Mouse (Mus musculus) frontal cortex, adult 2 months (tissue): ENCODE results near the gene Phb. TPM values are rescaled to one million over a fixed set of nuclear protein-coding genes. Genes with fewer than 3 reads are reported as not detected.

Experiments
- DNase-seq, 2 experiments: peaks; one replicate each; pipeline ENCODE4 v3.0.0; 2022; ENCODE audit warnings: low spot score in 1 of 2; ENCODE audit errors: extremely low spot score in 1 of 2
- polyA plus RNA-seq: library from polyadenylated mRNA; depleted of rRNA; stranded (reverse); fragments of >200 nt; gene quantifications from 2 replicates; pipeline ENCODE4 v1.2.3, GENCODE M21; 2012; rRNA removed

The Phb gene
- polyA plus RNA-seq, 1 experiment, result 143 TPM

- DNase-seq, result no peak
Observed at GRCm38 (mm10) chr11:95709534-95710040, 42.8 kb downstream of the Phb start.

GRCm38 (mm10) chr11:95710478-95710877 lies 43.7 kb downstream of the Phb start:
- DNase-seq, result no peak

GRCm38 (mm10) chr11:95712085-95712562 lies 45.4 kb downstream of the Phb start:
- DNase-seq, result peak in 1 of 2 experiments; percentile 35

DNA sequence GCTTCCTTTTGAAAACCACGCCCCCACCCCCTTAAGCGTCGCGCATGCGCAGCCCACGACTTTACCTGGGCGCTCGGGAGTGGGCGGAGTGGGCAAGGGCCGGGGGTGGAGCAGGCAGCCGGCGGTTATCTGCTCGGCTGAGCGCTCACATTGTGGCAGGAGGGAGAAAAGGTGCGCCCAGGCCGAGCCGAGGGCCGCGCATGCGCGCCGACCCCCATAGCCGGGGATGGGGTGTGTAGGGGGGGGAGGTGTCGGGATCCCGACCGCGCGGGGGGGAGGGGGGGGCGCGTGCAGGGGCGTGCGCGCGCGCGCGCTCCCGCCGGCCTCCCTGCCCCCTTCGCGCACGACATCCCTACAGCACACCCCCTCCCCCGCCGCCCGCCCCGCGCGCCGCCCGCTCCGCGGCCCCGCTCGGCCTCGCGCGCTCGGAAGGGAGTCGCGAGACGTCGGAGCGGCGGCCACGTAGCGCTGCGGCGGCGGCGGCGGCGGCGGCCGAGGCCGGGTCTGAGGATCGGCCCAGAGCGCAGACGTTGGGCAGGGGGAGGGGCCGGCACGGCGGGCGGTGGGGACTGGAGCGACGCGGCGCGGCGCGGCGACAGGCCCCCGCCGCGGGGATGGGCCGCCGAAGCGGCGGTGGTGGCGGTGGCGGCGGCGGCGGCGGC lies 45.9 kb downstream of the Phb start, which contains the start of gene Zfp652:
Gene Zfp652, plus strand, starts transcription at position 111 of the 662 bp plus-strand sequence.
- peak; percentile 28 to 82 for DNase-seq

DNA sequence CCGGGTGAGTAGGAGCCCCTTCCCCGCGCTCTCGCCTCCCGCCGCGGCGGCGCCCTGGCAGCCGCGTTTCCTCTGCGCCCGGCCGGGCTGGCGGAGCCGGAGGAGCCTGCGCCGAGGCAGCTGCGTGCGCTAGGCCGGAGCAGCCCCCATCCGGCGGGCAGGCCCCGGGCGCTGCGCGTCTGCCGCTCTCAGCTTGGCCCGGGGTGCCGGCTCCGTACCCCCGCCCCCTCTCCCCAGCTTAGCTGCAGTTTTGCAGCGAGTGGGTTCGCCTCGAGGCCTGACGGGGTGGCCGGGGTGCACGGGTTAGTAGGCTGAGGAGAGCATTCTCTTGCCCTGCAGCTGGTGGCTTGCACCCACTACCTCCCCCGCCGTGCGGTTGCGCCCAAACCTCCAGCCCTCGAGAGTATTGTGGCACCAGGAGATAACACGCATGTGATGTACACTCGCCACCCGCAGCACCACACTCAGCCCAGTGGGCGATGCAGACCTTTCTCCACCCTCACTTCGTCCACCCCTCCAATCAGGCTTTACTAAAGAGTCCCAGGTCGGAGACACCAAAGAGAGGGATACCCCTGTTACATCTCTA lies 46.6 kb downstream of the Phb start:
- DNase-seq, result peak in 1 of 2 experiments; percentile 57

DNA sequence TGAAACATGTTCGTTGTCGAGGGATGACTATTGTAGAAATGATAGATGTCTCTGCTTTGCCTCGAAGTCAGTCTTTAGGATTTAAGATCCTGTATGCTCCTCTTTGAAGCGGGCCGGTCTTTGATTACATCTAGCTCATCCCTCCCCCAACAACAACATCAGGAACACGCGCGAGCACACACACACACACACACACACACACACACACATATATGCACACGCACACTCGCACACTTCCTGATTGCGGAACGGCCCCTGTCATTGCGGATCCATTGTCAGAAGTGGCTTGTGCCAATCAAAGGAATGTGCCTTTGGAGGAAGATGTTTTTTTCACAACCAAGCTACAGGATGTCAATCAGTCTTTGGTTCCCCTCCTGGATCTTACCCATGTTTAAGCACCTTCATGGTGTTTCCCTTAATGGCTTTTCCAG lies 47.1 kb downstream of the Phb start:
- DNase-seq, result no peak

DNA sequence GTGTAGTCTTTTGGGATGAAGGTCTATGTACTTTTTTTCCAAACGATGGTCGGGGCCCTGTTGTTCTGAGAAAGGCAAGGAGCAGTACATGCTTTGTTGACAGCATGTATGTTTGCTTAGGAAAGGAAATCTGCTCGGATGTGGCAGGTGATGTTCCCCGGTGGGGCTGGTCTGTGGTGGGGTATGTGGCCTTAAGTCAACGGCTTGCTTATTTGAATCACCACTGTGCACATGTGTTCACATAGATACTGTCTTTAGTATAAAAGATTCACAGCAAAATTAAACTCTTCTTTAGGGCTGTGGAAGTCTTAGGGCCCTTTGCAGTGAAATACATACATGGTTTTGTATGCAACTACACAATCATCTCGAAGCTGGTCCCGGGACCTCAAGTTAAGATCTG lies 47.7 kb downstream of the Phb start:
- DNase-seq, result no peak

- DNase-seq, result peak in 1 of 2 experiments; percentile 45
Observed at GRCm38 (mm10) chr11:95716136-95716535, 49.4 kb downstream of the Phb start.

- DNase-seq, result no peak
Observed at GRCm38 (mm10) chr11:95719356-95719755, 52.6 kb downstream of the Phb start.

- DNase-seq, result no peak
Observed at GRCm38 (mm10) chr11:95723287-95723686, 56.5 kb downstream of the Phb start, which contains the start of gene B130006D01Rik. Gene B130006D01Rik, plus strand, starts transcription at chr11:95723587.

GRCm38 (mm10) chr11:95724466-95724865 lies 57.7 kb downstream of the Phb start:
- no peak for DNase-seq

GRCm38 (mm10) chr11:95726156-95726555 lies 59.4 kb downstream of the Phb start:
- DNase-seq, result no peak

GRCm38 (mm10) chr11:95727947-95728346 lies 61.2 kb downstream of the Phb start:
- no peak for DNase-seq

DNA sequence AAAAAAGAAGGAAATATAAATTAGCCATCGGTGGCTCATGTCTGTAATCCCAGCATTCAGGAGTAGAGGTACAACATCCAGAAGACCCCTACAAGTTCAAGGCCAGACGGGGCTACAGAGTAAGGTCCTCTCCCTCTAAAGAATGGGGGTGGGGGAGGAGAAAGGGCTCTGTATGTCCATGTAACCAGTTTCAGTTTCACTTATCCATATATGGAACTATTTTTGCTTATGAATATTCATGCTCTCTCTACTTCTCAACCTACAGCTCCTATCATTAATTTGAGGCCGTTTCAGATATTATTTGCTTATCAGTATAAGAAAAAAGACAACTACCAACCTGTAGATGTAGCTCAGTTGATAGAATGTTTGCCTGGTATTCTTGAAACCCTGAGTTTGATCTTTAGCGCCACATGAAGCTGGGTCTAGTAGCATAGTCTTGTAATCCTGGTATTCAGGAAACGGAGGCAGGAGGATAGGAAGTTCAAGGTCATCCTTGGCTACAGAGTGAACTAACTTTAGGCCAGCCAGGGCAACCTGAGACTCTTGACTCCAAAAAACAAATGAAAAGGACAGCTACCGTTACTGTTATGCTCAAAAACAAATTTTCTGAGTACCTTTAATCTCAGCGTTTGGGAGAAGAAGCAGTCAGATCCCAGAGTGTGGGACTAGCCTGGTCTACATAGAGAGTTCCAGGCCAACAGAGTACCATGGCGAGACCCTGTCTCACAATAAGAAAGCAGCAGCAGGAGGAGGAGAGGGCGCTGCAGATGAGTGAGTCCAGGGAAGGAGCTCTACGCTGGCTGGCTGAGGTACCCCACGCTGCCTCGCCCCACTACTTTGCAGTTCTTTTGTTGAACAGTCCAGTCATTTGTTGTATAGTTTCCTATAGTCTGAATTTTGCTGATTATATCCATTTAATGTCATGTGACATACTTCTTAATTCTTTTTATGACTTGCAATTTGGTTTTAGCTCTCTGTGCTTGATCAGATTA lies 62.5 kb downstream of the Phb start:
- DNase-seq, result no peak

Other genes with a start within 250 kb of the Phb start
- gene Nxph3, start 152.4 kb upstream of the Phb start, polyA plus RNA-seq, result 12.5 and 15.2 TPM in 2 replicates
- gene Ngfr, start 79.2 kb upstream of the Phb start, polyA plus RNA-seq, result 2.0 and 2.2 TPM in 2 replicates
- 25.3 and 26.1 TPM in 2 replicates for gene Zfp652, start 45.7 kb downstream of the Phb start, polyA plus RNA-seq
- 0.52 and 0.55 TPM in 2 replicates for gene B130006D01Rik, start 56.6 kb downstream of the Phb start, polyA plus RNA-seq
- 68.7 and 70.4 TPM in 2 replicates for gene Phospho1, start 157.5 kb downstream of the Phb start, polyA plus RNA-seq
- 7.2 and 9.4 TPM in 2 replicates for gene Gngt2, start 170.3 kb downstream of the Phb start, polyA plus RNA-seq
- gene Abi3, start 175.5 kb downstream of the Phb start, polyA plus RNA-seq, result 9.6 and 11.2 TPM in 2 replicates
- gene B4galnt2, start 247.9 kb downstream of the Phb start, polyA plus RNA-seq, result not detected in 2 replicates